Mouse (Mus musculus) left cerebral cortex, adult 2 months (tissue): ENCODE data around the gene Arsg. TPM values are rescaled to one million over a fixed set of nuclear protein-coding genes. Genes with fewer than 3 reads are reported as not detected.

Experiments
- DNase-seq, 2 experiments: peaks; one replicate each; pipeline ENCODE4 v3.0.0; 2021 to 2022; ENCODE audit warnings: low spot score in 2 of 2, mixed read lengths in 1 of 2; ENCODE audit errors: extremely low spot score in 1 of 2
- H3K27ac ChIP-seq: fragments of 200-600 bp; 2 replicates; pipeline ENCODE4 v1.8.1; 2022
- H3K4me3 ChIP-seq: fragments of 200-600 bp; 2 replicates; pipeline ENCODE4 v1.8.1; 2022
- CTCF ChIP-seq: fragments of 200-600 bp; IDR thresholded peaks from 2 replicates; pipeline ENCODE4 v1.8.1; 2022; ENCODE audit warnings: antibody characterized with exemption, mild to moderate bottlenecking, moderate library complexity
- intact Hi-C: fragments of 180-260 bp; cut with DNase I; formaldehyde crosslinking; loops from one replicate; pipeline ENCODE4 v1.15.1; 2025
- total RNA-seq, 2 experiments: library from RNA; stranded (reverse); gene quantifications; 2 replicates each; pipeline ENCODE4 v1.2.3; 2021

Gene Arsg
- total RNA-seq, 2 experiments from 2014 or later = 10.2 to 11.1 TPM

GRCm38 (mm10) chr11:109472171-109472691 lies 943 bp upstream of the Arsg start:
- Histone ChIP-seq H3K4me3 (peak overlapping the region; percentile 75), H3K27ac (peak overlapping the region; percentile 72)
- intact Hi-C loops = no loop called here
- no peak; the same call in 1 of the 2 replicates for TF ChIP-seq CTCF
- DNase-seq = peak; percentile 22 to 24

GRCm38 (mm10) chr11:109472821-109473170 lies 378 bp upstream of the Arsg start:
- intact Hi-C loops = no loop called here
- peak overlapping the region; percentile 72 for H3K27ac ChIP-seq
- TF ChIP-seq CTCF = no peak
- H3K4me3 ChIP-seq = peak overlapping the region; percentile 75
- no peak for DNase-seq

DNA sequence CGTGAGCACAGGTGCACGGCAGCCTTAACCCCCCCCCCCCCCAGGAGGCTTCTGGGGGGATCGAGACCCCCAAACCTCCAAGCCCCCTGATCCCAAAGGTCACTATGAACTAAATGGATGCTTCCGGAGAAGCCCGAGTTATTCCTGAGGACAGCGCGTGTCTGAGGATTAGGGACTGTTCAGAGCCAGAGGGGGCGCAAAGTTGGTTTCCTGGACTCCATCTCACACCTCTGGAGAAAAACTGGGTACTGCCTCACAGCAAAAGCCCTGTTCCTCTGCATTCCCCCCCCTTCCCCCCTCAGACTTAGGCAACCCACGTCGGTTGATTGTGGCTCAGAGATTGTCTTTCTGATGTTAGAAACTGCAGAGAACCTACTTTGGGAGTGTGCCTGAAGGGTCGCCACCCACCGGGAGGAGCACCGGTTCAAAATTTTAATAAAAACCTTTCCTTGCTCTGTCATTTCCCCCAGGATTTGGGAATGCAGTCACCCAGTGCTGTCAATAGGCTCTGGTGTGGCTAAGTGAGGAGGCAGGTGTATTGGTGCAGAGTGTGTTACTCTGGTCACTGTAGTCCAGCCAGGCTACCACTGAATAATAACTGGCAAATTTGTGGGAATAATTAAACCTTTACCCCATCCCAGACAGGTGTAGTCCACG lies 1.0 kb downstream of the Arsg start:
- DNase-seq = no peak
- peak overlapping the region; percentile 97 for H3K27ac ChIP-seq
- no peak; the same call in 1 of the 2 replicates for TF ChIP-seq CTCF
- intact Hi-C loops = loop anchor here (2.0 kb wide), 1 partner anchor 111 kb away; the partner anchor contains the start of gene Gna13
- peak overlapping the region; percentile 75 for H3K4me3 ChIP-seq

DNA sequence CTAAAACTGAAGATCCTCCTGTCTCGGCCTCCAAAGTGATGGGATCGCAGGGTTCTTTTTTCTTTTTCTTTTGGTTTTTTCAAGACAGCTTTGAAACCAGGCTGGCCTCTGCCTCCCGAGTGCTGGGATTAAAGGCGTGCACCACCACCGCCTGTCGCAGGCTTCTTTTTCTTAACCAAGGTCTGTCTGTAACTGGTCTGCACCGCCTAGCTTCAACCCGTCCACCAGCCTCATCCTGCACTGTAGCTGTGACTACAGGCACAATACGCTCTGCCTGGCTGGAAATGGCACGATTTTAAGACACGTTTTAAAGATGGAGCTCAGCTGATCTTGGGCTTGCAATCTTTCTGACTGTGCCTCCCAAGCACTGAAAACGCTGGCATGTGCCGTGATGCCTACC lies 1.7 kb downstream of the Arsg start:
- no peak overlapping the region for H3K4me3 ChIP-seq
- no peak for DNase-seq
- no peak overlapping the region for H3K27ac ChIP-seq
- TF ChIP-seq CTCF = no peak
- intact Hi-C loops = loop anchor here (2.0 kb wide), 1 partner anchor 112 kb away; the partner anchor contains the start of gene Gna13

DNA sequence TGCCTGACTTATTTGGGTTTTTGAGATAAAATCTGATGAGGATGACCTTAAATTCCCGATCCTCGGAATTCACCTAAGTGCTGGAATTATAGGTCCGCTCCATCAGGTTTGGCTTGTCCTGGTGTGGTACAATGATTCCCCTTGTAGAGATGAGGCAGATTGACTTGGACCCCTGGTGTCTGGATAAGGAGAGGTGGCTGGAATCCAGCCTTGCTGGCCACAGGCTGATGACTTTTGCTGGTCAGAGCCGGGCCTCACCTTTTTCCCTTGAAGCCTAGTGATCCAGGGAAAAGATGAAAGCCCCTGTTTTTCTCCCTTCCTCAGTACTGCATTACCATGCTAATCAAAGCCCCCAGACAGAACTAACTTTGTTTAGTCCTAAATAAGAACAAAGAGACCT lies 2.5 kb downstream of the Arsg start:
- intact Hi-C loops = loop anchor here (2.0 kb wide), 1 partner anchor 113 kb away; the partner anchor contains the start of gene Gna13

GRCm38 (mm10) chr11:109476241-109476640 lies 3.1 kb downstream of the Arsg start:
- no peak for DNase-seq
- TF ChIP-seq CTCF = no peak
- H3K4me3 ChIP-seq = no peak overlapping the region
- intact Hi-C loops = no loop called here
- no peak overlapping the region for H3K27ac ChIP-seq

More for the DNA sequence above, 2.5 kb downstream of the Arsg start:
- DNase-seq = no peak
- TF ChIP-seq CTCF = no peak
- no peak overlapping the region for H3K4me3 ChIP-seq
- H3K27ac ChIP-seq = no peak overlapping the region

- no peak overlapping the region for H3K27ac ChIP-seq
- TF ChIP-seq CTCF = no peak
- DNase-seq = no peak
- no peak overlapping the region for H3K4me3 ChIP-seq
- intact Hi-C loops = no loop called here
Measured at GRCm38 (mm10) chr11:109476653-109477052, 3.5 kb downstream of the Arsg start.

GRCm38 (mm10) chr11:109477606-109478380 lies 4.6 kb downstream of the Arsg start:
- Histone ChIP-seq H3K4me3 (no peak overlapping the region), H3K27ac (no peak overlapping the region)
- no peak for DNase-seq
- intact Hi-C loops = no loop called here
- no peak for TF ChIP-seq CTCF

- Histone ChIP-seq H3K27ac (no peak overlapping the region), H3K4me3 (no peak overlapping the region)
- intact Hi-C loops = no loop called here
- no peak for DNase-seq
- TF ChIP-seq CTCF = no peak
Measured at GRCm38 (mm10) chr11:109479575-109480285, 6.6 kb downstream of the Arsg start.

GRCm38 (mm10) chr11:109480440-109480839 lies 7.3 kb downstream of the Arsg start:
- no peak for DNase-seq
- Histone ChIP-seq H3K4me3 (no peak overlapping the region), H3K27ac (no peak overlapping the region)
- no peak for TF ChIP-seq CTCF
- intact Hi-C loops = no loop called here

- DNase-seq = peak in 1 of 2 experiments; percentile 53
- intact Hi-C loops = no loop called here
- peak overlapping the region; percentile 38 for H3K27ac ChIP-seq
- no peak overlapping the region for H3K4me3 ChIP-seq
- TF ChIP-seq CTCF = no peak
Measured at GRCm38 (mm10) chr11:109485398-109486045, 12.3 kb downstream of the Arsg start.
